Mouse (Mus musculus) liver, postnatal 0 days (tissue): Measurements from ENCODE around the gene Lrrc20. TPM values are rescaled to one million over a fixed set of nuclear protein-coding genes. Genes with fewer than 3 reads are reported as not detected.
A peak's percentile ranks its signal among the peaks of the same experiment; 100 is the strongest.

Experiments used
- ATAC-seq: fragments of 200-750 bp; cut with Nextera tagmentation; 2 replicates; pipeline ENCODE4 v1.8.0; 2017; ENCODE audit warnings: mild to moderate bottlenecking, moderate library complexity
- DNase-seq: peaks from one replicate; pipeline ENCODE4 v3.0.0-alpha.2; 2016
- H3K27ac ChIP-seq: fragments of 300-500 bp; sonication (generic); 2 replicates; pipeline ENCODE4 v1.5.1; 2014; ENCODE audit warnings: antibody characterized with exemption, moderate library complexity, mild to moderate bottlenecking, low read depth
- H3K27me3 ChIP-seq: fragments of 300-500 bp; sonication (generic); 2 replicates; pipeline ENCODE4 v1.6.1; 2014; ENCODE audit warnings: low read length, control low read depth, mixed read lengths; ENCODE audit not compliant: insufficient read depth
- H3K36me3 ChIP-seq: fragments of 300-500 bp; sonication (generic); replicated peaks from 2 replicates; pipeline ENCODE4 v1.6.1; 2014; ENCODE audit warnings: mild to moderate bottlenecking, control low read depth, low read length, moderate library complexity, mixed read lengths; ENCODE audit not compliant: insufficient read depth
- H3K4me1 ChIP-seq: fragments of 300-500 bp; sonication (generic); 2 replicates; pipeline ENCODE4 v1.6.1; 2014; ENCODE audit warnings: antibody characterized with exemption, mild to moderate bottlenecking, control low read depth; ENCODE audit not compliant: insufficient read depth
- H3K4me2 ChIP-seq: fragments of 300-500 bp; sonication (generic); 2 replicates; pipeline ENCODE4 v1.6.1; 2014; ENCODE audit warnings: low read depth, mild to moderate bottlenecking, low read length, moderate library complexity, mixed read lengths
- H3K4me3 ChIP-seq: fragments of 300-500 bp; sonication (generic); 2 replicates; pipeline ENCODE4 v1.5.1; 2014; ENCODE audit warnings: low read depth, low read length
- H3K9ac ChIP-seq: fragments of 300-500 bp; sonication (generic); replicated peaks from 2 replicates; pipeline ENCODE4 v1.6.1; 2014; ENCODE audit warnings: mild to moderate bottlenecking, moderate library complexity
- H3K9me3 ChIP-seq: fragments of 300-500 bp; sonication (generic); 2 replicates; pipeline ENCODE4 v1.6.1; 2016; ENCODE audit warnings: mild to moderate bottlenecking, control low read depth, low read length, mixed read lengths
- CTCF ChIP-seq: sonication (generic); IDR thresholded peaks from 2 replicates; pipeline ENCODE4 v1.5.1; 2016; ENCODE audit warnings: antibody characterized with exemption, low read depth
- EP300 ChIP-seq: IDR thresholded peaks from 2 replicates; pipeline ENCODE4 v1.6.1; 2016; ENCODE audit warnings: antibody characterized with exemption, low read depth, mild to moderate bottlenecking
- WGBS: fragments of 180-500 bp; shearing (Covaris S2); extraction: QIAGEN DNeasy Blood & Tissue Kit; methylation state at CpG from one replicate; pipeline ENCODE4 v1.1.7; 2014; ENCODE audit not compliant: insufficient replicate concordance; 5-methylcytosine and 5-hydroxymethylcytosine counted together
- polyA plus RNA-seq: library from polyadenylated mRNA; unstranded; fragments of >200 nt; fragmentation: Nextera tagmentation; extraction: Ambion mirVana; gene quantifications from 2 replicates; pipeline ENCODE4 v1.2.1, GENCODE M21; 2015

Lrrc20 gene
- polyA plus RNA-seq, 1 experiment from 2014 or later = 3.0 TPM

DNA sequence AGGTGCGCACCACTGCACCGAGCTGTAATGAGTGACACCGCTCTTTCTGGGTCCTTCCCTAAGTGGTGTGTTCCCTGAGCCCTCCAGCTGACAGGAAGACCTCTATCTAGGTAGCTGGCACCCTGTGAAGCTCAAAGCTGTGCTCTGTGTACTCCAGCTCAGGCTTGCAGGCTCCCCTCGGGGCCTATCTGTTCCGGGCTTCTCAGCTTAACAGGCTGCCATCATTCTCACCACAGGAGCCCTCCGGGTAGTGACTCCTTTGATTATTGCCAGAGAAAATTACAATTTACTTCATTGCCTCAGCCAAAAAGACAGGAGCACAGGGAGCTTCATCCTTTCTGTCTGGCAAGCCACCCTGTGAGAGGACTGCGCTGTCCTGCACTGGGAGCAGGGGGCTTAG lies 57.7 kb downstream of the Lrrc20 start:
- Histone ChIP-seq H3K4me3 (no peak overlapping the region), H3K36me3 (no peaks in the 10 kb centered on the region), H3K4me2 (no peak overlapping the region), H3K9me3 (no peaks in the 10 kb centered on the region), H3K4me1 (peaks cover 34% of the 10 kb centered on the region), H3K9ac (no peak overlapping the region), H3K27ac (no peak overlapping the region), H3K27me3 (no peaks in the 10 kb centered on the region)
- TF ChIP-seq EP300 = no peak
- DNase-seq (no peak), ATAC-seq (no peak)
- WGBS = 88% methylated on average over 7 of the region's 7 CpGs

DNA sequence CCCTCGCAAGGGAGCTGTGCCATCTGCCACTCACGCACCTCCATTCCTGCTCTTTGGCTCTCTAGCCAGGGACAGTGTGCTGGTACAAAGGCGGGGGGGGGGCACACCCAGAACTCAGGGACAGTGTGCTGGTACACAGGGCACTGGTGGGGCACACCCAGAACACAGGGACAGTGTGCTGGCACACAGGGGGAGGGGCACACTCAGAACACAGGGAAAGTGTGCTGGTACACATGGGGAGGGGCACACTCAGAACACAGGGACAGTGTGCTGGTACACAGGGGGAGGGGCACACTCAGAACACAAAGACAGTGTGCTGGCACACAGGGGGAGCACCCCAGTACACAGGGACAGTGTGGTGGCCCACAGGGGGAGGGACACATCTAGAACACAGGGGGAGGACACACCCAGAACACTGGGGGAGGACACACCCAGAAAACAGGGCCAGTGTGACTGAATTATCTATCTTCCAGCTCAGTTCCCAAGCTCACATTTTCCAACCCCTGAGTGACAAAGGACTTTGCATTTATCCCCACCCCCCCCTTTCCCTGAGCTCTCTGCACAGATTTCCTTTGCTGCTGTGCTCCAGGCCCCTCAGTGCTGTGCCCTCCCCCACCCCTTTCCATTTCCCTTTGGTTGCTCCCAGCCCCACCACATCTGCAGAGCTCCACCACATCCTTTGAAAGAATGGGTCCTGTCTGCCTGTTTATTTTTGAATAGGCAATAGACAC lies 58.9 kb downstream of the Lrrc20 start:
- Histone ChIP-seq H3K4me1 (peaks cover 34% of the 10 kb centered on the region), H3K4me3 (no peak overlapping the region), H3K27ac (no peak overlapping the region), H3K36me3 (no peaks in the 10 kb centered on the region), H3K9me3 (no peaks in the 10 kb centered on the region), H3K4me2 (no peak overlapping the region), H3K9ac (no peak overlapping the region), H3K27me3 (no peaks in the 10 kb centered on the region)
- ATAC-seq (peak; percentile 58), DNase-seq (peak; percentile 32)
- WGBS = 67% methylated on average over 3 of the region's 3 CpGs
- TF ChIP-seq EP300 (no peak), CTCF (peak; percentile 6; the same call in 1 of the 2 replicates)

DNA sequence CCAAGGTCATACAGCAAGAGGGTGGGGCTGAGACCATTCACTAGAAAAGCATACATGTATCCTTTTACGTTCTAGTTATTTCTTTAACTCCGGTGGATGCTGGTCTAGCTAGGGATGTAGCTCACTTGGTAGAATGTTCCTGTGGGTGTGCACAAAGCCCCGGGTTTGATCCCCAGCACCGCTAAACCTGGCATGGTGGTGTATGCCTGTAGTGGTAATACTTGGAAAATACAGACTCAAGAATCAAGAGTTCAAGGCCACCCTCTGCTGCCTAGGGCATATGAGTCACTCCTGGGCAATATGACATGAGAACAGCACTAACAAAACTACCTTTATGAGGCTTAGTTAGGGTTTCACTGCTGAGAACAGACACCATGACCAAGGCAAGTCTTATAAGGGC lies 59.8 kb downstream of the Lrrc20 start:
- H3K27ac ChIP-seq = peak overlapping the region; percentile 76; the same call in 1 of the 2 replicates
- 89% methylated on average over 4 of the region's 4 CpGs for WGBS

DNA sequence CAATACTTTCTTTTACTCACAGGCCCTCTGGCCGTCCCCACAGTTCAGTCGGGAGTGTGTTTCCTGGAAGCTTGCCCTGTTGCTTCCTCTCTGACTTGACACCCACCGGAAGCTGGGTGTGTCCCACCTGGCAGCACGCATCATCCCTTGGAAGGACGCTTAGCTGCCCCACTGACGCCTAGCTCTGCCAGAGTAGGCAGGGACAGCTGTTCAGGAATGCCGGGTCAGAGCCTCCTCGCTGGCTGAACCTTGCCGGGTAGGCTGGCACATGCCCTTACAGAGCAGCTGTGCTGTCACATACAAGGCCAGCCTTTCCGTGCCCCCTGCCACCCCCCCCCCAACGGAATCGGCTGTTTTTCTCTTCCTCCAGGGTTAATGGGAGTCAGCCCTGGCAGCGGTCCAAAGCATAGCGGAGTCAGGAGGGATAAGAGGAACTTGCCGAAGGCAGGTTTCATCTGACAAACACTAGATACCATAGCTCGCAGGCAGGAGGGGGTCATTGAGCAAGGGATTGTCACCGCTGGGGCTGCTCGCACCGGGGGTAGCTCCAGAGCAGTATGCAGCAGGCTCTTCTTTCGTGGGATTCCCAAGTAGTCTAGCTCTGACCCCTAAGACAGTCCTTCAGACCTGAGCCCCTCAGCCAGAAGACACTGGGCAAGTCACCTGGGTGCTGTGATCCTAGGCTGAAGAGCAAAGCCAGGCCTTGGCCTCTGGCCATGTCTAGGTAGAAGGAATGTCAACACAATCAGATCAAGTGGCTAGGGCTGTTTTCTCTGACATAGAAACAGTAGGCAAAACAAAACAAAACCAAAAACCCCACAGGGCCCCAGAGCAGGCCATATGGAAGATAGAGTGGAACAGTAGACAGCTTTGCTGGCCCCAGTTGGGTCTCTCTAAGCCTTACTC lies 60.8 kb downstream of the Lrrc20 start:
- H3K4me2 ChIP-seq = peak overlapping the region; percentile 44
- ATAC-seq = peak; percentile 84

More for the DNA sequence above, 59.8 kb downstream of the Lrrc20 start:
- Histone ChIP-seq H3K4me3 (no peak overlapping the region), H3K27me3 (no peaks in the 10 kb centered on the region), H3K4me2 (no peak overlapping the region), H3K9ac (no peak overlapping the region), H3K36me3 (no peaks in the 10 kb centered on the region), H3K9me3 (no peaks in the 10 kb centered on the region), H3K4me1 (peaks cover 34% of the 10 kb centered on the region)
- no peak for DNase-seq
- TF ChIP-seq EP300 (no peak), CTCF (no peak)
- ATAC-seq = no peak

DNA sequence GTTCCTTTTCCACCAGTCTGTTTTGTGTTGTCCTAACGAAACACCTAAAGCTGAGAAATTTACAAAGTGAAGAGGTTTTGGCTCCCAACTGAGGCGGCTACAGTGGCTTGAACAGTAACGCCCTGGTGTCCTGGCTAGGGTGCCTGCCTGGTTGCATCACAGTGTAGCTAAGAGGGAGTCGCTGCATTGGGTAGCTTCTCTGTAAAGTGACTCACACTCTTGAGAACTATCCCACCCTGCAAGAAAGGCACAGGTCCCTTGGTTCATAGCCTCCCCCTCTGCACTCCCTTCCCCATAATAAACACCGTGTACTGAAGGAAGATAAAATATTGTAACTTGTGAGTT lies 61.4 kb downstream of the Lrrc20 start:
- Histone ChIP-seq H3K27ac (peak overlapping the region; percentile 76), H3K4me3 (no peak overlapping the region), H3K36me3 (no peaks in the 10 kb centered on the region), H3K4me2 (peak overlapping the region; percentile 44; the same call in 1 of the 2 replicates), H3K4me1 (peaks cover 34% of the 10 kb centered on the region), H3K9ac (peak overlapping the region; percentile 17; the same call in 1 of the 2 replicates), H3K27me3 (no peaks in the 10 kb centered on the region), H3K9me3 (no peaks in the 10 kb centered on the region)
- TF ChIP-seq CTCF = no peak
- TF ChIP-seq EP300 = no peak
- 55% methylated on average over 5 of the region's 5 CpGs for WGBS
- peak; percentile 30 for DNase-seq
- ATAC-seq = peak; percentile 67

More for the DNA sequence above, 60.8 kb downstream of the Lrrc20 start:
- no peaks in the 10 kb centered on the region for H3K36me3 ChIP-seq
- no peaks in the 10 kb centered on the region for H3K27me3 ChIP-seq
- peaks cover 34% of the 10 kb centered on the region for H3K4me1 ChIP-seq
- peak overlapping the region; percentile 76 for H3K27ac ChIP-seq
- H3K4me3 ChIP-seq = no peak overlapping the region
- TF ChIP-seq EP300 = peak; percentile 70
- TF ChIP-seq CTCF = no peak
- DNase-seq = peak; percentile 82
- H3K9me3 ChIP-seq = no peaks in the 10 kb centered on the region
- H3K9ac ChIP-seq = peak overlapping the region; percentile 17; the same call in 1 of the 2 replicates
- 14% methylated on average over 20 of the region's 20 CpGs for WGBS

DNA sequence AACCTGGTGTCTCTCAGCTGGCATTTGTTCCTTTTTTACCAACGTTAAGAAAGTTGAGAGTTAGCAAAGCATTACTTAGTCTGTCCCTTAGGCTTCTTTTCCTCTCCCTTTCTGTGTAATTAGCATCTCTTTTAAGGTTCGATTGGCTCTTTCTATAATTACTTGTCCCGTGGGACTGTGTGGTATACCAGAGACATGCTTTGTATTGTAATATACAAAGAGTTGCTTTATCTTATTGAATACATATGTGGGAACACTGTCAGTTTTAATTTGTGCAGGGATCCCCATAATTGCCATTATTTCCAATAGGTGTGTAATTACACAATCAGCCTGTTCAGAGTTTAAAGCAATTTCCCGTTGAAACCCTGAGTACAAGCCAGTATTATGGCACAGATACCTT lies 62.8 kb downstream of the Lrrc20 start:
- Histone ChIP-seq H3K27me3 (no peaks in the 10 kb centered on the region), H3K4me2 (no peak overlapping the region), H3K9ac (no peak overlapping the region), H3K27ac (no peak overlapping the region), H3K4me1 (peaks cover 38% of the 10 kb centered on the region), H3K4me3 (no peak overlapping the region), H3K36me3 (no peaks in the 10 kb centered on the region), H3K9me3 (no peaks in the 10 kb centered on the region)
- no peak for TF ChIP-seq EP300
- TF ChIP-seq CTCF = no peak
- 59% methylated on average over 4 of the region's 4 CpGs for WGBS
- ATAC-seq (no peak), DNase-seq (no peak)
